Mouse (Mus musculus) spleen, adult 2 months (tissue): ENCODE measurements around the gene AC124108.1.

ENCODE experiments used
- CTCF ChIP-seq: fragments of 200-500 bp; IDR thresholded peaks from 2 replicates; pipeline ENCODE4 v1.5.1; 2011; ENCODE audit warnings: mild to moderate bottlenecking, inconsistent platforms; ENCODE audit not compliant: insufficient read depth, insufficient read length, insufficient replicate concordance; ENCODE audit errors: extremely low read depth
- POLR2A ChIP-seq: fragments of 200-500 bp; IDR thresholded peaks from 2 replicates; pipeline ENCODE4 v1.6.1; 2011; ENCODE audit warnings: low read depth, low read length, inconsistent platforms

DNA sequence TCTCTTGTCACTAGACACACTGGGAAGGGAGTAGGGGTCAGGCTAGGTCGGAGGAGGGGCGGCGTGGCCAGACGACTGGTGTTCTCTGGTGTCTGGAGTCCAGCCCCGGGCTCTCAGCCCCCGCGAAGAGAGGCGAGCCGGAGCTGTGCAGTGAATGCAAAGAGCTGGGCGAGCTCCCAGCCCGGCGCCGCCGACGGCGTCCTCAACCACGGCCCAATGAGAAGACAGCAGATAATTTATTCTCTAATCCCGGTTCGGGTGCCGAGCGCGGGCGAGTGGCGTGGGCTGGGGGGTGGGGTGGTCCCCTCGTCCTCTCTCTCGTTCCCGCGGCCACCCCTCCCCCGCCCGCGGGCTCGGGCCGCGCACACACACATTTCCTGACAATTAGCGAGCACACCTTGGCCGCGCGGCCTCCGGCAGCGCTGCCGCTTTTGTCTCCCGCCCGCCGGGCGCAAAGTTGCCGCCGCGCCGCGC, 1.2 kb upstream of the AC124108.1 start:
- TF ChIP-seq CTCF (no peak), POLR2A (no peak)
